Mouse (Mus musculus) thymus, adult 2 months (tissue): ENCODE results near the gene Gcn1l1. TPM values are rescaled to one million over a fixed set of nuclear protein-coding genes. Genes with fewer than 3 reads are reported as not detected.

ENCODE experiments used
- DNase-seq: peaks from one replicate; pipeline ENCODE4 v3.0.0; 2021
- H3K27ac ChIP-seq: fragments of 200-500 bp; 2 replicates; pipeline ENCODE4 v1.5.1; 2012; ENCODE audit warnings: low read length, control low read depth; ENCODE audit not compliant: control insufficient read depth, insufficient read depth
- H3K27me3 ChIP-seq: fragments of 200-500 bp; 2 replicates; pipeline ENCODE4 v1.6.1; 2012; ENCODE audit warnings: mild to moderate bottlenecking, low read length, moderate library complexity, mixed read lengths; ENCODE audit not compliant: control insufficient read depth, insufficient read depth
- H3K36me3 ChIP-seq: fragments of 200-500 bp; 2 replicates; pipeline ENCODE4 v1.6.1; 2012; ENCODE audit warnings: mild to moderate bottlenecking, low read length, moderate library complexity; ENCODE audit not compliant: control insufficient read depth, insufficient read depth
- H3K4me1 ChIP-seq: fragments of 200-500 bp; replicated peaks from 2 replicates; pipeline ENCODE4 v1.6.1; 2012; ENCODE audit warnings: low read length; ENCODE audit not compliant: control insufficient read depth, insufficient read depth
- H3K4me3 ChIP-seq: fragments of 200-500 bp; 2 replicates; pipeline ENCODE4 v1.5.1; 2012; ENCODE audit warnings: mild to moderate bottlenecking, low read length, control low read depth, moderate library complexity; ENCODE audit not compliant: control insufficient read depth, insufficient read depth
- CTCF ChIP-seq: fragments of 200-500 bp; IDR thresholded peaks from 2 replicates; pipeline ENCODE4 v1.5.1; 2012; ENCODE audit warnings: mild to moderate bottlenecking, control low read depth, low read length, moderate library complexity, borderline replicate concordance; ENCODE audit not compliant: control insufficient read depth, poor library complexity, insufficient read depth; ENCODE audit errors: extremely low read depth
- POLR2A ChIP-seq: fragments of 200-500 bp; IDR thresholded peaks from 2 replicates; pipeline ENCODE4 v1.6.1; 2012; ENCODE audit warnings: mild to moderate bottlenecking, low read length, control low read depth, moderate library complexity; ENCODE audit not compliant: control insufficient read depth, poor library complexity, insufficient read depth; ENCODE audit errors: extremely low read depth
- WGBS: fragments of 180-500 bp; shearing (Covaris S2); methylation state at CpG from one replicate; pipeline ENCODE4 v1.1.7; 2018; 5-methylcytosine and 5-hydroxymethylcytosine counted together
- polyA plus RNA-seq: library from polyadenylated mRNA; depleted of rRNA; stranded (reverse); fragments of >200 nt; gene quantifications from 2 replicates; pipeline ENCODE4 v1.2.3, GENCODE M21; 2012

Gene Gcn1l1
- polyA plus RNA-seq, 1 experiment: 87.8 TPM

GRCm38 (mm10) chr5:115521553-115522461 lies 43.2 kb upstream of the Gcn1l1 start:
- WGBS: 7% methylated on average over 21 of the region's 21 CpGs
- Histone ChIP-seq H3K4me1 (peaks cover 75% of the 10 kb centered on the region), H3K4me3 (peak overlapping the region; percentile 49), H3K36me3 (no peaks in the 10 kb centered on the region), H3K27ac (peak overlapping the region; percentile 86), H3K27me3 (no peaks in the 10 kb centered on the region)
- TF ChIP-seq POLR2A: no peak
- no peak for TF ChIP-seq CTCF
- DNase-seq: peak; percentile 68

GRCm38 (mm10) chr5:115522531-115522930 lies 42.5 kb upstream of the Gcn1l1 start:
- H3K27ac ChIP-seq: peak overlapping the region; percentile 86
- WGBS: 94% methylated on average over 4 of the region's 4 CpGs
- peaks cover 68% of the 10 kb centered on the region for H3K4me1 ChIP-seq
- DNase-seq: no peak
- TF ChIP-seq POLR2A (no peak), CTCF (no peak)
- no peaks in the 10 kb centered on the region for H3K36me3 ChIP-seq
- H3K4me3 ChIP-seq: no peak overlapping the region
- H3K27me3 ChIP-seq: no peaks in the 10 kb centered on the region

GRCm38 (mm10) chr5:115522981-115523499 lies 42.0 kb upstream of the Gcn1l1 start:
- Histone ChIP-seq H3K27me3 (no peaks in the 10 kb centered on the region), H3K27ac (peak overlapping the region; percentile 86; the same call in 1 of the 2 replicates), H3K4me1 (peaks cover 67% of the 10 kb centered on the region), H3K36me3 (no peaks in the 10 kb centered on the region), H3K4me3 (no peak overlapping the region)
- DNase-seq: no peak
- TF ChIP-seq POLR2A (no peak), CTCF (no peak)
- WGBS: 89% methylated on average over 15 of the region's 15 CpGs

GRCm38 (mm10) chr5:115523971-115524370 lies 41.1 kb upstream of the Gcn1l1 start:
- Histone ChIP-seq H3K36me3 (no peaks in the 10 kb centered on the region), H3K27me3 (no peaks in the 10 kb centered on the region), H3K4me3 (no peak overlapping the region), H3K27ac (no peak overlapping the region), H3K4me1 (peaks cover 65% of the 10 kb centered on the region)
- TF ChIP-seq POLR2A: no peak
- no peak for TF ChIP-seq CTCF
- no peak for DNase-seq
- WGBS: 46% methylated on average over 15 of the region's 15 CpGs

- Histone ChIP-seq H3K4me3 (no peak overlapping the region), H3K4me1 (peaks cover 65% of the 10 kb centered on the region), H3K27ac (no peak overlapping the region), H3K36me3 (no peaks in the 10 kb centered on the region), H3K27me3 (no peaks in the 10 kb centered on the region)
- TF ChIP-seq CTCF (no peak), POLR2A (no peak)
- no peak for DNase-seq
- WGBS: 55% methylated on average over 12 of the region's 12 CpGs
These were observed 40.6 kb upstream of the Gcn1l1 start for GRCm38 (mm10) chr5:115524471-115524870.

- no peak overlapping the region for H3K27ac ChIP-seq
These were observed 39.6 kb upstream of the Gcn1l1 start for GRCm38 (mm10) chr5:115525416-115525815.

More at GRCm38 (mm10) chr5:115525416-115525815, 39.6 kb upstream of the Gcn1l1 start:
- Histone ChIP-seq H3K4me3 (no peak overlapping the region), H3K27me3 (no peaks in the 10 kb centered on the region), H3K36me3 (no peaks in the 10 kb centered on the region), H3K4me1 (peaks cover 70% of the 10 kb centered on the region)
- WGBS: 91% methylated on average over 4 of the region's 4 CpGs
- no peak for DNase-seq
- no peak for TF ChIP-seq POLR2A
- no peak for TF ChIP-seq CTCF
